In the genomic region with DNA sequence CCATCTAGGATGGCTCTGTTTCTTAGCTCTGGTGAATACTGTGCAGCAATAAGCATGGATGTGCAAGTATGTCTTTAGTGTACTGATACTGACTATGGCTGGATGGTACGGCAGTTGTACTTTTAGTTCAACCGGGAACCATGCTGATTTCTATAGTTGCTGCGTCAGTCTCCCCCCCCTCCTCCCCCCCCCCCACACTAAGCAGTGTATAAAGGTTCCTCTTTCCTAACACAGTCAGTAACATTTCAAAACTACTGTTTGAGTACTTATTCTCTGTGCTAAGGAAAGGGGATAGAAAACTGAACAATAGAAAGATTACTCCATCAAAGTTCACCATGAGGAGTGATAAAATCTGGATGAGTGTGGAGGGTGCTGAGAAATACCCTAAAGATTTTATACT, we compare ENCODE assay signal across 21 mouse cellular contexts. TPM values are rescaled to one million over a fixed set of nuclear protein-coding genes. Genes with fewer than 3 reads are reported as not detected.
A peak's percentile ranks its signal among the peaks of the same experiment; 100 is the strongest.
DNase-seq lines count a peak whose midpoint lies in the region; ATAC-seq and TF ChIP-seq lines count a peak whose summit lies in the region.
"Had no signal": no experiment of that assay in that cellular context is flagged by ENCODE, and none has a peak within 500 bp of the region (broad histone marks: within the 10 kb centered on the region; RNA-seq: fewer than 3 reads in every experiment).

No protein-coding gene starts in this region.

- no peaks in the 10 kb centered on the region for H3K36me3 ChIP-seq in liver, postnatal 0 days (replicated peaks; ENCODE audit: insufficient read depth, low read length)
- H3K36me3 ChIP-seq in liver, embryonic 11.5 days (ENCODE audit: control insufficient read depth, insufficient read depth, low read length) = no peaks in the 10 kb centered on the region
- no peaks in the 10 kb centered on the region for H3K36me3 ChIP-seq in hindbrain, embryonic 14.5 days (replicated peaks; ENCODE audit: control insufficient read depth, insufficient read depth)
- no peaks in the 10 kb centered on the region for H3K36me3 ChIP-seq in forebrain, embryonic 14.5 days (ENCODE audit: control insufficient read depth, insufficient read depth, low read length)
- H3K36me3 ChIP-seq: embryonic facial prominence, embryonic 10.5 days; heart, embryonic 10.5 days; hindbrain, embryonic 13.5 days had no signal

- no peak overlapping the region for H3K27ac ChIP-seq in liver, postnatal 0 days (ENCODE audit: low read depth)
- no peak overlapping the region for H3K27ac ChIP-seq in liver, embryonic 11.5 days (ENCODE audit: low read depth, low read length)
- no peak overlapping the region for H3K27ac ChIP-seq in hindbrain, embryonic 14.5 days
- no peak overlapping the region for H3K27ac ChIP-seq in forebrain, embryonic 14.5 days (ENCODE audit: low read depth, low read length)
- H3K27ac ChIP-seq: embryonic facial prominence, embryonic 10.5 days; forebrain, embryonic 13.5 days; heart, embryonic 10.5 days; hindbrain, embryonic 13.5 days had no signal

- H3K9me3 ChIP-seq in liver, postnatal 0 days (ENCODE audit: low read length) = no peaks in the 10 kb centered on the region
- H3K9me3 ChIP-seq in liver, embryonic 11.5 days (ENCODE audit: control insufficient read depth, low read length) = no peaks in the 10 kb centered on the region
- H3K9me3 ChIP-seq in hindbrain, embryonic 14.5 days (ENCODE audit: control insufficient read depth, low read length) = no peaks in the 10 kb centered on the region
- no peaks in the 10 kb centered on the region for H3K9me3 ChIP-seq in forebrain, embryonic 14.5 days (replicated peaks; ENCODE audit: control insufficient read depth, low read length)
- H3K9me3 ChIP-seq: embryonic facial prominence, embryonic 10.5 days; forebrain, embryonic 13.5 days; heart, embryonic 10.5 days; hindbrain, embryonic 13.5 days had no signal

- no peak for ATAC-seq in liver, postnatal 0 days
- ATAC-seq in liver, embryonic 11.5 days (replicated peaks; ENCODE audit: low FRiP score) = no peak
- peak; percentile 91 for ATAC-seq in granulocyte monocyte progenitor cell, adult 5-6 weeks (replicated peaks; ENCODE audit: poor library complexity, severe bottlenecking)
- ATAC-seq in megakaryocyte progenitor cell, adult 5-6 weeks (replicated peaks; ENCODE audit: poor library complexity) = peak; percentile 78
- ATAC-seq in hindbrain, embryonic 14.5 days (ENCODE audit: low FRiP score) = no peak
- ATAC-seq in forebrain, embryonic 14.5 days = no peak
- ATAC-seq: forebrain, embryonic 13.5 days had no signal

- TF ChIP-seq EP300 in liver, postnatal 0 days (IDR thresholded peaks at IDR 0.05; ENCODE audit: low read depth) = no peak

- H3K4me1 ChIP-seq in liver, postnatal 0 days (ENCODE audit: insufficient read depth) = peaks cover 4% of the 10 kb centered on the region; the same call in 1 of the 2 replicates
- H3K4me1 ChIP-seq in liver, embryonic 11.5 days (replicated peaks; ENCODE audit: control insufficient read depth, insufficient read depth, low read length) = no peaks in the 10 kb centered on the region; the same call in 1 of the 2 replicates
- no peaks in the 10 kb centered on the region for H3K4me1 ChIP-seq in hindbrain, embryonic 14.5 days (replicated peaks; ENCODE audit: control insufficient read depth, insufficient read depth, low read length)
- H3K4me1 ChIP-seq in forebrain, embryonic 14.5 days (ENCODE audit: control insufficient read depth, insufficient read depth, low read length) = no peaks in the 10 kb centered on the region
- H3K4me1 ChIP-seq: embryonic facial prominence, embryonic 10.5 days; forebrain, embryonic 13.5 days; hindbrain, embryonic 13.5 days had no signal

- no peak overlapping the region for H3K4me3 ChIP-seq in liver, postnatal 0 days (ENCODE audit: low read depth, low read length)
- H3K4me3 ChIP-seq in liver, embryonic 11.5 days (ENCODE audit: low read depth, low read length) = no peak overlapping the region
- no peak overlapping the region for H3K4me3 ChIP-seq in hindbrain, embryonic 14.5 days (replicated peaks; ENCODE audit: low read length)
- H3K4me3 ChIP-seq in forebrain, embryonic 14.5 days (ENCODE audit: low read depth, low read length) = no peak overlapping the region
- H3K4me3 ChIP-seq: embryonic facial prominence, embryonic 10.5 days; forebrain, embryonic 13.5 days; heart, embryonic 10.5 days; hindbrain, embryonic 13.5 days had no signal

- no peak overlapping the region for H3K9ac ChIP-seq in liver, postnatal 0 days (replicated peaks)
- H3K9ac ChIP-seq in liver, embryonic 11.5 days (ENCODE audit: low read depth, low read length) = no peak overlapping the region
- H3K9ac ChIP-seq in hindbrain, embryonic 14.5 days = no peak overlapping the region
- no peak overlapping the region for H3K9ac ChIP-seq in forebrain, embryonic 14.5 days (ENCODE audit: low read length)
- H3K9ac ChIP-seq: forebrain, embryonic 13.5 days; hindbrain, embryonic 13.5 days had no signal

- WGBS in liver, postnatal 0 days (ENCODE audit: insufficient replicate concordance) = 38% methylated on average over 3 of the region's 3 CpGs
- WGBS in liver, embryonic 11.5 days = 68% methylated on average over 3 of the region's 3 CpGs
- 81% methylated on average over 3 of the region's 3 CpGs for WGBS in hindbrain, embryonic 14.5 days
- 82% methylated on average over 3 of the region's 3 CpGs for WGBS in forebrain, embryonic 14.5 days

- H3K4me2 ChIP-seq in liver, postnatal 0 days (ENCODE audit: low read depth, low read length) = 0 out of 2 replicates have a peak overlapping the region, but pooled peaks have one; percentile 9
- no peak overlapping the region for H3K4me2 ChIP-seq in liver, embryonic 11.5 days
- H3K4me2 ChIP-seq in hindbrain, embryonic 14.5 days (replicated peaks) = no peak overlapping the region
- H3K4me2 ChIP-seq in forebrain, embryonic 14.5 days (ENCODE audit: low read length) = no peak overlapping the region
- H3K4me2 ChIP-seq: forebrain, embryonic 13.5 days; hindbrain, embryonic 13.5 days had no signal

- H3K27me3 ChIP-seq in liver, postnatal 0 days (ENCODE audit: insufficient read depth, low read length) = no peaks in the 10 kb centered on the region
- H3K27me3 ChIP-seq in liver, embryonic 11.5 days (replicated peaks; ENCODE audit: control insufficient read depth, insufficient read depth, low read length) = no peaks in the 10 kb centered on the region
- H3K27me3 ChIP-seq in hindbrain, embryonic 14.5 days (ENCODE audit: control insufficient read depth, insufficient read depth, low read length) = no peaks in the 10 kb centered on the region
- H3K27me3 ChIP-seq in forebrain, embryonic 14.5 days (replicated peaks; ENCODE audit: control insufficient read depth, insufficient read depth, low read length) = no peaks in the 10 kb centered on the region
- H3K27me3 ChIP-seq: CH12.LX; forebrain, embryonic 13.5 days; hindbrain, embryonic 13.5 days had no signal

- no peak for TF ChIP-seq CTCF in liver, postnatal 0 days (IDR thresholded peaks at IDR 0.05; ENCODE audit: low read depth)

- peak; percentile 22 for DNase-seq in liver, postnatal 0 days
- DNase-seq in liver, embryonic 11.5 days (ENCODE audit: low spot score) = no peak
- DNase-seq in hindbrain, embryonic 14.5 days (ENCODE audit: low spot score) = no peak
- DNase-seq in kidney, adult 11 months = no peak
- DNase-seq in urinary bladder, postnatal 36 days (ENCODE audit: low spot score in 2 of 2) = no peak
- no peak for DNase-seq in forebrain, embryonic 14.5 days (ENCODE audit: low spot score)
- DNase-seq: adrenal gland, adult 8-10 months; cerebellum, adult 11-12 months; cerebellum, adult 9-11 months; cerebellum, postnatal 36 days; gastrocnemius, postnatal 36 days; heart, adult 18-20 months; heart, postnatal 10 days; heart, postnatal 4 days had no signal

RNA-seq across cellular contexts. Expression of gene Stag2, which starts 6.5 kb away (rescaled TPM):
- polyA plus RNA-seq in liver, postnatal 0 days (2015; fragmentation: Nextera tagmentation; extraction: Ambion mirVana) = 14.2 and 16.9 TPM in 2 replicates
- 56.9 and 65.9 TPM in 2 replicates for polyA plus RNA-seq in liver, embryonic 11.5 days (2014; fragmentation: Nextera tagmentation; extraction: Ambion mirVana)
- total RNA-seq in granulocyte monocyte progenitor cell, adult 5-6 weeks (2014; fragmentation: Nextera tagmentation) = 91.2 and 93.1 TPM in 2 replicates
- total RNA-seq in granulocyte monocyte progenitor cell, adult 5-6 weeks (2017) = 465 and 541 TPM in 2 replicates
- 123 TPM in 2 replicates for total RNA-seq in megakaryocyte progenitor cell, adult 5-6 weeks (2015)
- total RNA-seq in megakaryocyte progenitor cell, adult 5-6 weeks (2017) = 512 and 624 TPM in 2 replicates
- polyA plus RNA-seq in hindbrain, embryonic 14.5 days (2014; fragmentation: Nextera tagmentation; extraction: Ambion mirVana) = 29.4 and 30.2 TPM in 2 replicates
- polyA plus RNA-seq in forebrain, embryonic 14.5 days (2014; fragmentation: Nextera tagmentation; extraction: Ambion mirVana) = 40.7 and 45.7 TPM in 2 replicates

Comparison
In these comparisons a context has a peak if more than half of its experiments do, and no peak if none do; other contexts are left out.
1. ATAC-seq: peak in granulocyte monocyte progenitor cell, adult 5-6 weeks (single experiment) and megakaryocyte progenitor cell, adult 5-6 weeks (single experiment); none in liver, postnatal 0 days (single experiment), liver, embryonic 11.5 days (single experiment), hindbrain, embryonic 14.5 days (single experiment) and forebrain, embryonic 14.5 days (single experiment).